Mouse (Mus musculus) cerebellum, adult 9-11 months (tissue): ENCODE results near the gene Swsap1.

ENCODE experiments used
- DNase-seq: peaks from one replicate; pipeline ENCODE4 v3.0.0; 2022

The Swsap1 gene

DNA sequence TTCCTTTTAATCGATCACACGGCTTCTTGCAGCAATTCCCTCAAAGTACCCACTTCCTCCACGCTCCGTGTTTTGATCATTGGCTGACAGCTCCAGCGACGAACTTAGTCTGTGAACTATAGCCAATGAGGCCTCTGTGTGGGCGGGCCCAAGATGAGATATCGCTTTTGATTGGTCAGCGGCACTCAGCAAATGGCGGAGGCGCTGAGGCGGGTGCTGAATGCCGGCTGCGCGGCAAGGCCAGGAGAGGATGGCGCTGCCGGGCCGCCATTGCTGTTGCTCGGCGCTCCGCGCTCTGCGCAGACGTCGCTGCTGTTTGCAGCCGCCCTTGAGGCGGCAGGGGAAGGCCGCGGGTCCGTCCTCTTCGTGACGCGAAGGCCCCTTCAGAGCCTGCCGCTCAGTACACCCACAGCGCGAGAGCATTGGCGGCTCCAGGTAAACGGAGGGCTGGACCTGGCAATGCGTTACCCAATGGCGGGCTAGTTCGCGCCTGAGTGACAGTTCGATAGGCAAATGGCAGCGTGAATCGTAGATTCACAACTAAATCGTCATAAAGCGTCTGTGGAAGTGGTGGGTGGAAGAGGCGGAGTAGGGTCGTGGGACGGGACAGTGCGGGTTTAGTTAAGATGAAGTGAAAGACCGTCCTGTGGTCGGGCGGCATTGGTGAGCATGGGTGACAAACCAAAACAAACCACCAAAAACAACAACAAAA lies at the start of gene Swsap1:
TSS of gene Swsap1 (plus strand) at position 186 of the 712 bp plus-strand sequence.
- peak; percentile 99 for DNase-seq

DNA sequence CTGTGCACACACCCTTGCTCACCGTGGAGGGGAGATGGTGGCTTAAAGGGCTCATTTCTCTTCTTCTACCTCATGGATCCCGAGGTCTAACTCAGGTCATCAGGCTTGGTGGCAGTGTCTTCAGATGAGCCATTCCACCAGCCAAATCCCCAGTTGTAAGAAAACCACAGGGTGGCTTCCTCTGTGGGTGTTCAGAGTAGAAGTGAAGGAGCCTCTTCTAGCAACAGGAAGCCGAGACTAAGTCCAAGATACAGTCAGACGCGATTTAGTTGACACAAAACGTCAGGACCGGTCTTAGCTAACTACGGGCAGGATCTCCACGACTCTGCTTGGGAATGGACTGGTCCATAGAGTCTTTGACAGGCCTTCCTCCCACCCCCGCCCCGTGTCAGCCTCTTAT lies 47.3 kb upstream of the Swsap1 start:
- DNase-seq, result no peak

DNA sequence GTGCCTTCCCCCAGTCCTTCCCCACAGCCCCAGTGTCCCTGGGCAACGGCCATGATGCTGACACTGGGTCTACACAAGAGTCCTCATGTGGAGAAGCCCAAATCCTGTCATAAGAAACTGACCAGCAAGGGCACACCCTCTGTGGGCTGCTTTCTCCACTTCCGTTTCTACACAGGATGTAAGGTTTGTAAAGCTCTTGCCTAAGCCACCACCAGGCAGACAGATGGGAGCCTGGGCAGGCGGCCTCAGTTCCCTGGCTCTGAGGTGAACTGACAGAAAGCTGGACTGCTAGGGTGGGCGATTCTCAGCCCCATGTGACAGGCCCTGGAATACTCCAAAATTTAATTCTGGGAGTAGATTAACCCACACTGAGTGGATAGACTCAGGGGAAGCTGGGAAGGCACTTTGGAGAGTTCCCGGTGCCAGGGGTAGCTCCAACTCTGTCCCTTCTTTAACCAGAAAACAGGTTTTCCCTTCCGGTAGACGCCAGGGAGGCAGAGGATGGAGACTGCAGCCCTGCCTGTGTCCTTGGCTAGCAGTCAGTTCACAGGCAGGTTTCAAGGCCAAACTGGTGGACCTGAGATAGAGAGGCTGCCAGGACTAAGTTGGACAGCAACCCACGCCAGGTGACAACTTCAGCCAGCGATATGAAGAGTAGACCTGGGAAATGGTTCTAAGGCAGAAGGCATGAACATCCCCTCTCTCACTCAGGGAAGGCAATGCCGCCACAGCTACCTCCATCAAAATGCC lies 45.9 kb upstream of the Swsap1 start:
- peak; percentile 58 for DNase-seq

DNA sequence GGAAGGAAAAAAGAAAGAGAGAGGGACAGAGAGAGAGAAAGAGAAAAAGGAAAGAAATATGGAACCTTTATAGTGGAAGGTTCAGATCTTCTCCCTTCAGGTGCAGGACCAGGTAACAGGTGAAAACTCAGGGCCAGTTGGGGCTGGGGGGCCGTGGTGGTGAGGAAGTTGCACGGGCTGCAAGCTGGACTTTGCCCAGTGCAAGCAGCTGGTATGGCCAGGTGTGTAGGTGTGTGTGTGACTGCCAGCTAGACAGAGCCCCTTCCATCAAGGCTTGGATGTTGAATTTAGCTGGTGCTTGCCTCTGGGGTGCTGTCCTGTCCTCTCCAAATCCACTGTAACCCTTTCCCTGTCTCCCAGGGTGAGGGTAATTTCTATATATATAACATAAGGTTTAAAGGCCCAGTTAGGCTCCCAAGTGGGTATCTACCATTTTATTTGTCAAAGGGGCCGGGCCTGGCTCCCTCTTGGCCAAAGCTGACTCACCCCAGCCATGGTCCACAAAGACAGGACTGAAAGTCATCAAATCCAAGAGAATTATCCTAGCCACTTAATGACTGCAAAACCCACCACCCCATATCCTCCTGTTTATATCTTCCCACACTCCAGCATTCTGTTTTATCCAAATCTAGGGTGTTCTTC lies 38.6 kb upstream of the Swsap1 start:
- no peak for DNase-seq

DNA sequence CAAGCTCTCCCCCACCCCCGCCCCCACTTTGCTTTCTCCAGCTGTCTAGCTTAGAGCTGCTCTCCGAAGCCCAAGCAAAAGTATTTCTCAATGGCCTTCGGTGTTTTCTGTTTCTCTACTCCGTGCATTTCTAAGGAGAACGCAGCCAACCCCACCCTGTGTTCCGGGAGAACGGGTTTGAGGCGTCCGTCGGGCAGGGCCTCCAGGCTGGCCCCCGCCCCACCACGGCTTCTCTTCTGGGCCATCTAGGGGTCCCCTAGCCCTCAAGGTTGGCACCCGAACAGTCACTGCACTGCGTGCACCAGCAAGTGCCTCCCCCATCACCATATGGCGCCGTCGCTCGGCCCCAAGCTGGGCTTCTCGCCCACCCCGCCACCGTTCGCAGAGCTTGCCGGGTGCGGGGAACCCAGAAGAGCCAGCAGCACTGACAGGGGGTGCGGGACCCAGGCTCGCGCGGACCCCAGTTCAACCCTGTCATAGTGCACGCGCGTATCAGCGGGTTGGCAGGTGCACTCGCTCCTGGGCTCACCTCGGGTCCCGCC lies 38.0 kb upstream of the Swsap1 start:
- DNase-seq, result no peak

DNA sequence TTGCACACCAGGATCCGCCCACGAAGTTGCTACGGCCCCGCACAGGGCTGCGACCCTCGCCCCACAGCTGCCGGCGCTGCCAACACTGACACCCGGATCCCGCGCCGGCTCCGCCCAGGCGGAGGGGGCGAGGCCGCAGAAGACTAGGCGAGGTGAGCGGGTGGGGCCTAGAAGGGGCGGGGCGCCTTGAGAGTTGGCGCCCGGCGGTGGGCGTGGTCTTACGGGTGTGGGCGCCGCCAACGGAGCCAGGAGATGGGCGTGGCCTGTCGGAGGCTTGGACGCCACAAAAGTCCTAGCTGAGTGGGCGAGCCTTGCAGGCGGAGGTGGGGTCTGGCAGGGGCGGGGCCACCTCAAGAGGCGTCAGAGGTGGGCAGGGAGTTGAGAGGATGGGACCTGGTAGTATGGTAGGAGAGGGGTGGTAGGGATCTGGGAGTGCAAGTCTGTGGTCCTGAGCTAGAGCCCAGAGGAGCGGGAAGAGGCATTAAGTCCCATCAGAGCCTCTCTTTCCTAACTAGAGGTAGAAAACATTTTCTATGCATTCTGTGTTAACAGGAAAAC lies 37.4 kb upstream of the Swsap1 start, which contains the start of gene Rab3d:
TSS of gene Rab3d (minus strand) at position 158 of the 558 bp plus-strand sequence.
- DNase-seq, result peak; percentile 92

DNA sequence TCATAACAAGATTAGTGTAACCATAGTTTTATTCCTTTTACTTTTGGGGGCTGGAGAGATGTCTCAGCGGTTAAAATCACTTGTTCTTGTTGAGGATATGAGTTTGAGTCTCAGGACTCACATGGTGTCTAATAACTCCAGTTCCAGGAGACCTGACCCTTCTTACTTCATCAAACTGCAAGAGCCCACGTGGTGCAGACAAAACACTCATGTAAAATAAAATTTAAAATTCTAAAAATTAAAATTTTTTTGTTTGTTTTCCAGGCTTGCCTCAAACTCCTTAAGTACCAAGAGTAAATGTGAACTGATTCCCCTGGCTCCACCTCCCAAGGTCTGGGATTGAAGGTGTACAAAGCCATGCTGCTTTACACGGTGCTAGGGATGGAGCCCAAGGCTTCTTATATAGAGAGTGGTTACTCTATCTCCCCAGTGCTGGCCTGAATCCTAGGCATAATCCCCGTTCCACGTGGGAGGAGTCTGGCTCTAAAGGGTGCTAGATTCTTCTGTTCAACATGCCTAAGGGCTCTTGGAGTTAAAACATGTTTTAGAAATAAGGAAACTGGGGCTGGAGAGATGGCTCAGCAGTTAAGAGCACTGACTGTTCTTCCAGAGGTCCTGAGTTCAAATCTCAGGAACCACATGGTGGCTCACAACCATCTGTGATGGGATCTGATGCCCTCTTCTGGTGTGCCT lies 36.7 kb upstream of the Swsap1 start:
- DNase-seq, result no peak

DNA sequence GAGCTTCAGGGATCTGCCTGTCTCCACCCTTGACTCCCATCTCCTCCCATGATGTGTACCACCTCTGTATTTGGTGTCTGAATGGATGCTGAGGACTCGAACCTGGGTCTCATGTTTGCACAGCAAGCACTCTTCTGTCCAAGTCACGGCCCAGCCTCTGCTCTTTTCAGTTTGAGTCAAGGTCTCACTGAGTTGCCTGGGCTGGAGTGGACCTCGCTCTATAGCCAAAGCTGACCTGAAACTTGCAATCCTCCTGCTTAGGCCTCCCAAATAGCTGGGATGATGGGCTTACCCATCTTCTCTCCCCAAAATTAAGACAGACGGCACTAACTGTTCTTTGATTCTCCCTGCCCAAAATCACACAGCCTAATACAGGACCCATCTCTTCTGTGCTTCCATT lies 32.5 kb upstream of the Swsap1 start:
- DNase-seq, result no peak

DNA sequence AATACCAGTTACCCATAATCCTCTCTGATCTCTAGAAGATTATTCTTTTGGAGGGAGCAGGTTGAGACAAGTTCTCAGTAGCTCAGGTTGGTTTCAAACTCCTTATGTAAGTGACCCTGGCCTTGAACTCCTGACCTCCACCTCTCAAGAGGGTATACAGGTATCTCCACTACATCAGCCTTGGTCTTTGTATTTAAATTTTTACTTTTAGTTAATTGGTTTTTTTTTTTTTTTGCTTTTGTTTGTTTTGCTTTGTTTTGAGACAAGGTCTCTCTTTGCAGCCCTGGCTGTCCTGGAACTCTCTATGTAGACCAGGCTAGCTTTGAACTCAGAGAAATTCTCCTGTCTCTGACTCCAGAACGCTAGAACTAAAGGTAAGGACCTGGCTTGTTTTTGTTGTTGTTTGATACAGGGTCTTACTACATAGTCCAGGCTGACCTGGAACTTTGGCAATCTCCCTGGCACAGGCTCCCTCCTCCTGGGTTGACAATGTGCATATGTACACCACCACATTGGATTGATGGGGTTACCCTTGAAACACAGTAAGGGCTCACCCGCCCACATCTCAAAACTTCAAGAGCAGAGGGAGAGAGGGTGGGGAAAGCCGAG lies 32.0 kb upstream of the Swsap1 start:
- DNase-seq, result no peak

DNA sequence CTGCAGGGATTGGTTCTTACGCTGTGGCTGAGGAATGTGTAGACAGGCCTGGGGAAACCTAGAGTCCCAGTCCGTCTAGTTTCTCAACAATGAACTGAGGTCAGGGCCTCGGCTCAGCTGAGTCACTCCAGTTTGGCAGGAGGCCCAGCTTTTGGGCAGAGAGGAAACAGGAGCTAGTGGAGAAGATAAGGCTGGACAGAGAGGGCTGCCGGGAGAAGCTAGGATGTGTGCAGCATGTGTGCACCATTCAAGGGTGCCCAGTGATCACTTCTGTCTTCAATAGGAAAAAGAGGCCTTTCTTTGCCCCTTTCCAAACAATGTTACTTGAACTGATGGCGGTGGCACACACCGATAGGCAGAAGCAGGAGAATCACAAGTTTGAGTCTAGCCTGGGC lies 31.5 kb upstream of the Swsap1 start:
- DNase-seq, result peak; percentile 53

DNA sequence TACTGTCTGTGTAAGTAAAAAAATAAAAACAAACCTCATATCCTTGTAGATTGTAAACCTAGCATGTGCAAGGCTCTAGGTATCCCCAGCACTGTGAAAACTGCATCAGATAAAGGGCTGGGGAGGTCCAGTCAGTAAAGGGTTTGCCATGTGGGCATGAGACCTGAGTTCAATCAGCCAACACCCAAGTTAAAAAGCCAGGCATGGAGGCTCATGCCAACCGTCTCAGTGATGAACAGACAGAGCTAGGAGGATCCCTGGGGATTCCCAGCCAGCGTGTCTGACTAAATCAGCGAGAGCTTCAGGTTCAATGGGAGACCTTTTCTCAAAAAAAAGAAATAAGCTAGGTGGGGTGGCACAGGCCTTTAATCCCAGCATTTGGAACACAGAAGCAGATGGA lies 30.5 kb upstream of the Swsap1 start:
- peak; percentile 31 for DNase-seq

DNA sequence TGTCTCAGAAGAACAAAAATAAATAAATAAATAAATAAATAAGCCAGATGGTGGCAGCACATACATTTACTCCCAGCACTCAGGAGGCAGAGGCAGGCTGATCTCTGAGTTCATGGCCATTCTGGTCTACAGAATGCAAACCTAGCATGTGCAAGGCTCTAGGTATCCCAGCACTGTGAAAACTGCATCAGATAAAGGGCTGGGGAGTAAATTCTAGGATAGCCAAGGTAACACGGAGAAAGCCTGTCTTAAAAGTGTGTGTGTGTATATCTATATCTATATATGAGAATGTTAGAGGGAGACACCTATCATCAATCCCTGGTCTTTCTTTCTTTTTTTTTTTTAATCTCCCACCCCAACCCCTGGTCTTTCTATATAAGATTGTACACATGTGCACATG lies 30.0 kb upstream of the Swsap1 start:
- DNase-seq, result no peak

DNA sequence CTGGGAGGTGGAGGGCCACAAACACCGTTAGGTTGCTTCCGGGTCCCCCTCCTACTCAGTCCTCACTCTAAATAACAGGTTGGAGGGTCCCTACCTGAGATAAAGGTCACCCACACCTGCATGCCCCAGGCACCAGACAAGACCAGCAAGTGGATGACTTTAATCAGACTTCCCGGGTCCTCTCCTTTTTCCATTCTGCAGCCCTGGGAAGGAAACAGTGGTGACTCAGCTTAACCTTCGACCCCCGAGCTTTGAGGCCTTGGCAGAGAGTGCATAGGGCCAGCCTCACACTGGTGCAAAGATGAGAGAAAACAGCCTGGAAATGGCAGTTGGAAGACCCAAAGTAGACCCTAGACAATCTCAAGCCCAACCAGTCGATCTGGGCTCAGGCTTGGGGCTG lies 29.4 kb upstream of the Swsap1 start:
- DNase-seq, result peak; percentile 51

DNA sequence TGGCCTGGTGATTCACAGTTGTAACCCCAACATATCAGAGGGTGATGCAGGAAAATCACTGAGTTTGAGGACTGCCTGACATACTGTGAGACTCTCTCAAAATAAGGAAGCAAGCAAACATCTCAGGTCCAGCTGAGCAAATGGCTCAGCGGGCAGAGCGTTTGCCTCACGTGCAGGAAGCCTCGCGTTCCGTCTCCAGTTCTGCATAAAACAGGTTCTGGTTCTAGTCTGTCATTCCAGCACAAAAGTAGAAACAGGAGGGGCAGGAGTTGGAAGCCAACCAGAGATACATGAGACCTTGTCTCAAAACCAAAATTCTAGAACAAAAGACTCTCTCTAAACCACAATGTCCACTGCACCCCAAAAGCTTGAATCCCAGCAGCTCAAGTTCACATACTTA lies 28.8 kb upstream of the Swsap1 start:
- DNase-seq, result peak; percentile 51

DNA sequence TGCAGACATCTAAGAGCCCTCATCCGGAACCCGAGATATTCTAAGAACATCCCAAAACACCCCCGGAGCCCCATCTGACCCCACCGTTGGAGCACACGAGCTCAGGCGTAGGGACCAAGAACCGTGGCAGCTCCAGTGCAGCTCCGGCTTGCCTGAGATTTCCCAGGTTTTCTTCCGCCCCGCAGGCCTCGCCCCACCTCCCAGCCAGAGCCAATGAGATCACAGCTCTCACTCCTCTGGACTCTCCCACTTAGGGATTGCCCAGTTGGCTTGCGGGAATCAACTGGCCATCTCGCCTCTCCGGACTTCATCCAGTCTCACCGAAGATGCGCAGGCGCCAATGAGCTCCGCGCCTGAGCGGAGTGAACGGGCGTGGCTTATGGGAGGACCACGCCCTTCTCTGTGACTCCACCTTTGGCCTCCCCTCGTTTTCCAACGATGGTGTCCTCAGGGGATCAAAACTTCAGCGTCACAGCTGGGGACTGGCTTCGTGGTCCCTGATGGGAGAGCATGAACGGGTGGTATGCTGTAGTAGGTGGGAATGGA lies 28.3 kb upstream of the Swsap1 start, which contains the start of the genes Ccdc159 and Tmem205:
TSS of gene Ccdc159 (plus strand) at position 264 of the 546 bp plus-strand sequence.
TSS of gene Tmem205 (minus strand) at position 349 of the 546 bp plus-strand sequence.
- DNase-seq, result peak; percentile 98

DNA sequence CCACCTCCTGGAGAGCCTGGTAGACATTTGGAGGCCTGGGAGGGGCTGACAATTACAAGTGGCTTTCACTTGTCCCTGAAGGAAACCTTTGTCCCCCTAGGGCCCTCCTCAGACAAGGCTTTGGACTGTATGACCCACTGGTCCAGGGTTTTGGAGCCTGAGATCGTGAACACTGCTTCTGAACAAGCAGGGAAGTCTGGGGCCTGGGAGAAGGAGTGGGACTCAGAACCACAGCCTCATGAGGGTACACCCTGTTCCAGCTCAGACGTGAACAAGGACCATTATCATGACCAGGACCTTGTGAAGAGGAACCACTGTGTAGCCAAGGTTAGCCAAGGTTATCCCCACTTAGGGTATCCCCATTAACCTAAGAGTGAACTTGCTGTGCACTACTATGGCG lies 26.3 kb upstream of the Swsap1 start:
- DNase-seq, result no peak

DNA sequence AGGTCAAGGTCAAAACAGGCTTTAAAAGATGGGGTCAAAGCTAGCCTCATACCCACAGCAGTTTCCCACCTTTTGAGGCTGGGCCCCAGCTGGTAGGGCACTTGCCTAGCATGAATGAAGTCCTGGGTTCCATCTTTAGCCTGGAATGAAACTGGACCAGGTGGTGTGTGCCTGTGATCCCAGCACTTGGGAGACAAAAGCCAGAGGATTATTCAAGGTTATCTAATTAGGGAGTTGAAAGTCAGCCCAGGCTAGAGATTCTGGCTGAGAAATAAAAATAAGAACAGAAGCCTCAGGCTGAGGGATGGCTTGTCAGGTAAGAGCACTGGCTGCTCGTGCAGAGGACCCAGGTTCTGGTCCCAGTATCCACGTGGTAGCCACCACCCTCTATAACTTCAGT lies 23.5 kb upstream of the Swsap1 start:
- DNase-seq, result no peak

DNA sequence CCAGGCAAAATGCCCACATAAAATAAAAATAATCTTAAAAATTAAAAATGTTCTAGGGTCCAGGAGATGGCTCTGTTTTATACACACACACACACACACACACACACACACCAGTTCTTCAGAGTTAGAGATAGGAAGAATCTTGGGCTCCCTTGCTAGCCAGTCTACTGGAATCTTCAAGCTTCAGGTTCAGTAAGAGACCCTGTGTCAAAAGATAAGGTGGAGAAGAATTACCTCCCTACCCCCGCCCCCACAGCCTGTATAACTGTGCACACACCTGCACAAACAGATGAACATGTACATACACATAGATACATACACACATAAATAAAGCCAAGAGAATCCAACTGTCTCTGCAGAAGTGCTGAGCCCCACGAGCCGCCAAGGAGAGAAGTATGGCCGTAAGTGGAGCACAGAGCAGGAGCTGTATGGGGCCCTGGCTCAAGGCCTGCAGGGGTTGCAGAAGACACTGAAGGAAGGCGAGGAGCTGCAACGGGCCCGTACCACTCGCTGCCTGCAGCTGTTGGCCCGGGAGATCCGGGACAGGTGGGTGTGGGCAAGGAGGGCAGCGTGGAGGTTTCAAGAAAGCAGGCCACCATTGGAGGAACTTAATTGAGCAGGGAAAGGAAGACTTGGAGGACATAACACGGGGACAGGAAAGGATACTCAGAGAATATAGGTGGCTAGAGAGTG lies 23.0 kb upstream of the Swsap1 start:
- DNase-seq, result no peak

DNA sequence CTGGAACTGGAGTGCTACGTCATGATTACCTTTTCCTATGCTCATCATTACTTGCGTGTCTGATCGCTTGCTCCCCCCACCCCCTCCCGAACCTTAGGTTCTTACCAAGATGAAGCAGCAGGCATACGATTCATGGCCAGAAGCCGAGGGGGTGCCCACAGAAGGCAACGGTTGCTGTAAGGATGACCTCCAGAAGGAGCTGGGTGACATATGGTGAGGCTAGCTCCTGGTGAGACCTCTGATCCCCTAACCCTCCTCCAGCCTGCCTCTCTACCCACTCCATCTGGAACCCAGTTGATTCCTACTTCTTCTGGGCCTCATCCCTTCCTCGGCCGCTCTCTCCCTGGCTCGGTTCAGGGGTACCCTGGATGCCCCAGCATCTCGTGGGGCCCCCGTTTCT lies 21.5 kb upstream of the Swsap1 start:
- DNase-seq, result peak; percentile 67

DNA sequence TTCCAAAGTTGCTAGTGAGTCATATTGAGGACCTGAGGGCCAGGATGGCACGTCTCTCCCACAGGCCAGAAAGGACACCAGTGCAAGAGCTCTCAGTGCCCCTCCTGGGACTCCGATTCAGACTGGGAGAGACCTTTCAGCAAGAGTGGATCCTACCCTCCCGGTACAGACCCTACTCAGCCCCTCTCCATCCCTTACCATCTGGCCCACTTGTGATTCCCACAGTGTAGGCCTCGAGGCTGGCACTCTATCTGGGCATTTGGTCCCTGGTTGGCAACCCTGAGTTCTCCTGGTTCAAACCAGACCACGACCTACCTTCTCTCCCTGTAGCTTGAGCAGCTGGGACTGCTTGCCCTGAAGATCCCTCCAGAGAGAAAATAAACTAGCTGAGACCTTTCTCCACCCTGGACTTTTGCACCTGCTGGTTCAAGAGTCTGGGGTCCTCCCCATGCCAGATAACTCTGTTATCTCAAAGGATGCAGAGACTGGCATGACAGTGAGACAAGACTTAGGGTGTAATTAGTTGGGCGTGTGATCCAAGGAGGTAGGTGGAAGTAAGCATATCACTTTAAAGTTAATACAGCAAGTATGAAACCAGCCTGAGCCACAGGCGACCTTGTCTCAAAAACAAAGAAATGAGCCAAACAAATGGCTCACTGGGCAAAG lies 20.0 kb upstream of the Swsap1 start:
- DNase-seq, result peak; percentile 62
